Mouse (Mus musculus) mature B cell (primary cell): ENCODE results near the gene Ubb.

Experiments used
- in situ Hi-C: fragments of 300-500 bp; cut with MboI; formaldehyde crosslinking; loops from 2 replicates; pipeline ENCODE4 v1.14.3; 2019

Ubb gene

DNA sequence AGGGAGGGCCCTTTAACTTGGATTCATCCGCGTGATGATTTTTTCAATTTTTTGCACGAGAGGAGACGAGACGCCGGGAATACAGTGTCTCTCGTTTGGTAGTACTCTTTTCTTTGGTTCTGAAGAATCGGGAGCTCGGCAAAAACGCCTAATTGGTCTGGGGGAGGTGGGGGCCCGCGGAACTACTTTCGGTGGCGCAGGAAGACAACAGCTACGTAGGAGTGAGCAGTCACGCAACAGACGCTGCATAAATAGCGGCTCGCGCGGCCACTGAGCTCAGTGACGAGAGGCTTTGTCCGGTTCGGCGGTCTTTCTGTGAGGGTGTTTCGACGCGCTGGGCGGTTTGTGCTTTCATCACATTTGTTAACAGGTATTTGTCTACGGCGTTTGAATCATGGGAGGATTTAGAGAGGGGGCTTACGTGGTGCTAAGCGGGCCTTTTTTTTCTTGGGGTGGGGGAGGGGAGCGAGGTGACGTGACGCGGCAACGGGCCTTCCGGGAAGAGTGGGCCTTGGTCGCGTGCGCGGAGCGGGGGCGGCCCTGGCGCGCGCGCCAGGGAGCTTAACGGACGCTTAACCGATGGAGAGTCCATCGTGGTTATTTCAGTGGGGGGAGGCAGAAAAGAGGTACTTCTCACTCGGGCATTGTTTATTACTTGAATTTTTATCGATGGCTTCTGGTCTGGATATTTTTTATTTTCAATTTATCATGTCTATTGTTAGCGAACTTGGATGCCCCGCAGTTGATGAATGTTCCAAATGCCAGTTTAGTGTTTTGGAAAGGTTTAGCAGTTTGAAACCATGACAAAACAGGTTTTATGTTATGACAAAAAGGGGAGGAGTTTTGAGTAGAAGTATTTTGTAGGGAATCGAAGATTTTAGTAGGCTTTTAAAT, 502 bp downstream of the Ubb start:
- in situ Hi-C loops = no loop called here

GRCm38 (mm10) chr11:62553186-62553585, 2.2 kb downstream of the Ubb start:
- in situ Hi-C loops = no loop called here

DNA sequence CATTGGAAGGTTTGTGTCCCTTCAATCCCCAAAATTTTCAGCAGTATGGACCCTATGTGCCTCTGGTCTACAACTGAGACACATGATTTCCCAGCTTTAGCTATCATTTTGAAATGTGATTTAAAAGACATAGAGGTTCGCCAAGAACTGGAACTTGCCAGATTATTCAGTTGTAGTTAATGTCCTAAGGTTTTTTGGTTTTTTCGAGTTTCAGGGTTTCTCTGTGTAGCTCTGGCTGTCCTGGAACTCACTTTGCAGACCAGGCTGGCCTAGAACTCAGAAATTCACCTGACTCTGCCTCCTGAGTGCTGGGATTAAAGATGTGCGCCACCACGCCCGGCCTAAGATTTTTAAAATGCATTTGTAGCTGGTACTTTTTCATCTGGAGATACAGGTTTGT, 2.7 kb downstream of the Ubb start:
- in situ Hi-C loops = no loop called here

DNA sequence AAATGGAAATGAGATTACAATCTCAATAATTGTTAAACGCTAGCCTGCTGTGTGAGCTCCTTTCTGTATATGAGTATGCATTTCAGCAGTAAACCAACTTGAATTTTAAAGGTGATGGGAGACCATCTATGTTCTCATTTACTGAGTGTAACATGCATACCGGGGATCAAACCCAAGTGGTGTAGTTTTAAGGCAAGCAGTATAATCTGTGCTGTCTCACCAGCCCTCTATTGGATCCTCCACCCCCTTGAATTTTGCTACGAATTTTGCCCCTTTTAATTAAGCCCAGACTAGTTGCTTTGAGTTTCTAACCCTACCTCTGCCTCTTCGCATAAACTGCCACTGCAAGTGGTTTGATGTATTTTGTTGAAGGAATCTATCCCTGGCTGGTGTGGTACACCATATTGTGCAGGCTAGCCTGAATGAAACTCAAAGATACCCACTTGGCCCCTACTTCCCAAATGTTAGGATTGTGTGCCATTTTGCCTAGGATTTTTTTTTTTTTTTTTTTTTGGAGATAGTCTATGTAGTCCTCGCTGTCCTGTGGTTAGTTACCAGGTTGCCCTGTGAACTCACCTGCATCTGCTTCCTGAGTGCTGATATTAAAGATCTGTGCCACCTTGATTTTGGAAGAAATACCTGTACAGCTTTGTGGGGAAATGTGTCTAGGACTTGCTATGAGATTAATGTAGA, 3.3 kb downstream of the Ubb start:
- in situ Hi-C loops = no loop called here

- in situ Hi-C loops = no loop called here
These were observed 4.1 kb downstream of the Ubb start for GRCm38 (mm10) chr11:62554934-62555517.

DNA sequence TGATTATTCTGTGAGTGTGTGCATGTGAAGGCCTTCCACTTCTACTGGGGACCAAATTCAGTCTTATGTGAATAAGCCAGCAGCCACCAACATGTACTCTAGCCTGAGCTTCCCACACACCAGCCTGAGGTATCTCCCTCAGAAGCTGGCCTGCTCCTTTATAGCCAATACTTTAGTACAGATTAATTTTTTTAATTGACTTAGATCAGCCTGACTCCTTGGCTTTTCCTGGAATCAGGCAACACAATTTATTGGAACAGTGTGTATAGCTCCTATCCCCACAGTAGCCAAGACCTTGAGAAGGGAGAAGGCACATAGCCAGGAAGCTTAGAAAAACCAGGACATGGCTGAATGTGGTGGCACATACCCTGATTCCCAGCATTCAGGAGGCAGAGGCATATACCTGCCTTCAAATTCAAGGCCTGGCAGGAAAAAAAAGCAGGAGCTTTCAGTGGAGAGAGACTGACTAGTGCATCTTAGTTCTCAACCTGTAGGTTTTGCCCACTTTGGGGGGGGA, 5.0 kb downstream of the Ubb start:
- in situ Hi-C loops = no loop called here

DNA sequence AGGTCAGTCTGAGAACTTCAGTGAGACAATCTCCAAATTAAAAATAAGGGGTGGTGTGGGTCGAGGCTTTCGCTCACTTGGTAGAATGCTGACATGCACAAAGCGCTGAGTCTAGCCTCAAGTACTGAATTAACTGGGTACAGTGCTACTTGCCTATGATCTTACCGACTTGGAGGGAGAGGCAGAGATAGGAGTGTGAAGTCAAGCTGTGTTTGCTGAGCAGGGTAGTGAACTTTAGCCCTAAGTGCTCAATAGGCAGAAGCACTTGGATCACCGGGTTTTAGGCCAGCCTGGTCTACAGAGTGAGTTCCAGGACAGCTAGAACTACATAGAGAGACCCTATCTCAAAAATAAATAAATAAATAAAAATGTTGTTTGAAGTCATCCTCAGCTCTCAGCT, 6.2 kb downstream of the Ubb start:
- in situ Hi-C loops = no loop called here

DNA sequence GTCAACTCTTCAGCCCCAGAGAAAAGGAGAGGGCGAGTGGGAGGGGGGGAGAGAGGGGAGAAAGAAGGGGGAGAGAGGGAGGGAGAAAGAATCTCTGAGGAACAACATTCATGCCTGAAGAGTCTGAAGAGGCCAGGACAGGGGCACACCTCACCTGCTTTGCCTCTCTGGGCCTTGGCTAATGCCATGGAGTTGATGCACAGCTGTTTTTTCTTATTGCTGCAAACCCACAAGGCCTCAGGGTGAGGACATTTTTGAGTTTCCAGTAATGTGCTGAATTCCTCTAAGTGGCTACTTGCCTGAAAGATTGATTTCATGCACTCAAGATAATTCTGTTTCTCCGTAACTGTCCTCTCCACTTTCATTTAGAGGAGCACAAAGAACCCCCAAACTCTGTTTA, 7.2 kb downstream of the Ubb start:
- in situ Hi-C loops = no loop called here

GRCm38 (mm10) chr11:62558961-62559646, 8.1 kb downstream of the Ubb start:
- in situ Hi-C loops = no loop called here

- in situ Hi-C loops = no loop called here
These were observed 9.6 kb downstream of the Ubb start for GRCm38 (mm10) chr11:62560463-62561016.

GRCm38 (mm10) chr11:62563590-62563989, 12.6 kb downstream of the Ubb start:
- in situ Hi-C loops = no loop called here

DNA sequence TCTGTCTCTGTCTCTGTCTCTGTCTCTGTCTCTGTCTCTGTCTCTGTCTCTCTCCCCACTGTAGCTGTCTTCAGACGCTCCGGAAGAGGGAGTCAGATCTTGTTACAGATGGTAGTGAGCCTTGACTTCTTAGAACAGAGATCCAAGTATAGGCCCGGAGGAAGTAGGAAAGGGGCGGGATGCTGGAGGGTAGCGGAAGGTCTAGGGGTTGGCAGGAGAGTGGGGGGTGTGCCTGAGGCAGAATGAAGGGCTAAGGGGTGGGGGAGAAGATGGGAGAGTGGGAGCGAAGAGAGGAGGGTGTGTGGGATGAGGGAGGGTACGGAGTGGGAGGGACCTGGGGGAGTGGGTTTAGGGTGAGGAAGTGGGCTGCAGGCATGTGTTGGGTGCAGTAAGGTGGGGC, 14.8 kb downstream of the Ubb start:
- in situ Hi-C loops = no loop called here

- in situ Hi-C loops = no loop called here
These were observed 15.2 kb downstream of the Ubb start for GRCm38 (mm10) chr11:62566211-62566610.

DNA sequence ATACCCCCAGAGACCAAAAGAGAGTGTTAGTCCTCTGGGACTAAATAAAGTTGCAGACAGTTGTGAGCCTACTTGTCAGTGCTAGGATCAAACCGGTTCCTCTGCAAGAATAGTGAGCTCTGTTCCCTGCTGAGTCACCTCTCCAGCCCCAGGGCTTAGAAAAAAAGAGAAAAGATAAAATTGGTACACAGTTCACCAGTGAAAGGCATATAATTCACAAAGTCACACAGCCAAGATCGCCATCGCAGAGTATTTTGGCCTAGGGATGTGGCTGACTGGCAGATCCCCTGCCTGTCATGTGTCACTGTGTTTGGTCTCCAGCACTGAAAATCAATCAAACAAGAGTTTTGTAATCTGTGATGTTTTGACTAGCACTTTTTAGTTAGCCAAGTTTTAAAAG, 17.3 kb downstream of the Ubb start:
- in situ Hi-C loops = no loop called here

DNA sequence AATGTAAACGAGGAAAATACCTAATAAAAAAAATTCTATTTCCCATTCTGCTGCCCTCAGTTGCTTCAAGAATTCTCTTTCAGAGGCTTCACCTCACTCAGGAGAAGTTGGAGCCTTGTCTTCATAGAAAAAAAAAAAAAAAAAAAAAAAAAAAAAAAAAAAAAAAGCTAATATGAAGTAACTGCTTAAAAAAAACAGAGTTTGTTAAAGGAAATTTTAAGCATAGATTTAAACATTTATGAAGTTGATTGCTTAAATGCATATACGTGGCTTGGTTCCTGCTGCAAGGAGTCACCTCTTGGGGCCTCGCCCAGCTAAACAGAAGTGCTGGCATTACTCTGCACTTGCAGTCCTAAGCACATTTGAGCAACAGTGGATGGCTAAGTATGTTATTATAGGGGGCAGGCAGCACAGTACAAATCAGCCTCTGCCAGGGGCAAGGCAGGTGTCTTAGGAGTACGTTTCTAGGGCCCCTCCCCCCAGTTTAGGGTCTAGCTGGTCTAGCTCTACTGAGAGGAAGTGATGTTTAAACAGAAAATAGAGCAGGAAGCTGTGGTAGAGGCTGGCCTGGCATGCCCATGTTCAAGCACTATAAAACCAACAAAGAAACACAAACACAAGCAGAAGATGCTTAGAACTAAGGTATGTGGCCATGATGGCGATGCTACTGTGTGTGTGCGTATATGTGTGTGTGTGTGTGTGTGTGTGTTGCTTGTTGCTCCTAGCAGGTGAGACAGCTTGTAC, 23.2 kb downstream of the Ubb start, which contains the start of gene Trpv2:
Trpv2 (plus strand) TSS at position 528 of the 744 bp plus-strand sequence.
- in situ Hi-C loops = no loop called here

- in situ Hi-C loops = no loop called here
These were observed 23.7 kb downstream of the Ubb start for GRCm38 (mm10) chr11:62574703-62575085.

GRCm38 (mm10) chr11:62575297-62575658, 24.3 kb downstream of the Ubb start:
- in situ Hi-C loops = no loop called here

DNA sequence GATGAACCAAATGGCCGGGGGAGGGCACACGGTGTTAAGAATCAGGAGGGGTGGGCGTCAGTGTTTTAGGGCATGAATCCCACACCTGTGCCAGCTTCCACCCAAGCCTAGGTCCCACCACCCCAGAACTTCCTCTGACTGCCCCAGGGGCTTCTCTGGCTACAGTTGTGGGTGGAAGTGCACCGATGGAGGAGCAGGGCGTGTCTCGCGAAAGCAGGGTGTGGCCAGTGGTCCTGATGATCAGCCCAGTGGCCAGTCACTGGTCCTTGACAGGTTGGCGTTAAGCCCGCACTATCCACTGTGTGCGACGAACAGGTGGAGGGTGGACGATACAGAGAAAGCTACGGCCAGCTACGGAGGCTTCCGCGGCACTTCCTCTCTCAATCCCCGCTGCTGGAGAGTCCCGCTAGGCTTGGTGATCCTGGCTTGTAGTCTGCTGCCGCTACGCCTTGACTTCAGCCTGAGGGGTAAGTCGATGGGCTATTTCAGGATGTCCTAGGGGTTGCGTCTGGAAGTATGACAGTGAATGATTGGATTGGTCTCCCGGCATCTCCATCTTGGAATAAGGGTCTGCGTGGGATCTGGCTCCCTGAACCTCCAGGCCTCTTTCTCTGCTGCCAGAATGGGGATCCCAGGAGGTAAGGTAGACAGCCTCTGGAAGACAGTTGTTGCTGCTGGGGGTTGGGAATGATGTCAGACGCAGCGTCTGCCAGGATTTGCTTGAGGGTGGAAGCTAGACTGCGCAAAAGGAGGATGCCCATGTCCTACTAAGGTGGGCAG, 24.9 kb downstream of the Ubb start:
- in situ Hi-C loops = no loop called here

GRCm38 (mm10) chr11:62576530-62577152, 25.7 kb downstream of the Ubb start:
- in situ Hi-C loops = no loop called here

GRCm38 (mm10) chr11:62583031-62583430, 32.1 kb downstream of the Ubb start:
- in situ Hi-C loops = no loop called here
